Mouse (Mus musculus) neural tube, embryonic 13.5 days (tissue): ENCODE measurements around the gene Endou. TPM values are rescaled to one million over a fixed set of nuclear protein-coding genes. Genes with fewer than 3 reads are reported as not detected.

Experiments
- ATAC-seq: fragments of 200-750 bp; cut with Nextera tagmentation; 2 replicates; pipeline ENCODE4 v1.8.0; 2017; ENCODE audit warnings: low read depth, mild to moderate bottlenecking, moderate TSS enrichment, moderate library complexity
- H3K27ac ChIP-seq: fragments of 300-500 bp; sonication (generic); replicated peaks from 2 replicates; pipeline ENCODE4 v1.5.1; 2015; ENCODE audit warnings: moderate library complexity, mild to moderate bottlenecking, inconsistent platforms
- H3K27me3 ChIP-seq: fragments of 300-500 bp; sonication (generic); 2 replicates; pipeline ENCODE4 v1.6.1; 2015; ENCODE audit warnings: mild to moderate bottlenecking, inconsistent platforms
- H3K36me3 ChIP-seq: fragments of 300-500 bp; sonication (generic); 2 replicates; pipeline ENCODE4 v1.6.1; 2015; ENCODE audit warnings: mild to moderate bottlenecking, inconsistent platforms
- H3K4me1 ChIP-seq: fragments of 300-500 bp; sonication (generic); replicated peaks from 2 replicates; pipeline ENCODE4 v1.6.1; 2015; ENCODE audit warnings: inconsistent platforms
- H3K4me2 ChIP-seq: fragments of 300-500 bp; sonication (generic); 2 replicates; pipeline ENCODE4 v1.6.1; 2015; ENCODE audit warnings: inconsistent platforms, mild to moderate bottlenecking, moderate library complexity
- H3K4me3 ChIP-seq: fragments of 300-500 bp; sonication (generic); 2 replicates; pipeline ENCODE4 v1.5.1; 2015; ENCODE audit warnings: mild to moderate bottlenecking, inconsistent platforms
- H3K9ac ChIP-seq: fragments of 300-500 bp; sonication (generic); 2 replicates; pipeline ENCODE4 v1.6.1; 2015; ENCODE audit warnings: moderate library complexity, mild to moderate bottlenecking, inconsistent platforms
- H3K9me3 ChIP-seq: fragments of 300-500 bp; sonication (generic); 2 replicates; pipeline ENCODE4 v1.6.1; 2016; ENCODE audit warnings: inconsistent platforms
- WGBS: fragments of 180-500 bp; shearing (Covaris S2); methylation state at CpG from one replicate; pipeline ENCODE4 v1.1.7; 2015; 5-methylcytosine and 5-hydroxymethylcytosine counted together
- polyA plus RNA-seq: library from polyadenylated mRNA; unstranded; fragments of >200 nt; fragmentation: Nextera tagmentation; extraction: Ambion mirVana; gene quantifications from 2 replicates; pipeline ENCODE4 v1.2.1, GENCODE M21; 2015

The Endou gene
- polyA plus RNA-seq, 1 experiment from 2014 or later, result 0.29 TPM

DNA sequence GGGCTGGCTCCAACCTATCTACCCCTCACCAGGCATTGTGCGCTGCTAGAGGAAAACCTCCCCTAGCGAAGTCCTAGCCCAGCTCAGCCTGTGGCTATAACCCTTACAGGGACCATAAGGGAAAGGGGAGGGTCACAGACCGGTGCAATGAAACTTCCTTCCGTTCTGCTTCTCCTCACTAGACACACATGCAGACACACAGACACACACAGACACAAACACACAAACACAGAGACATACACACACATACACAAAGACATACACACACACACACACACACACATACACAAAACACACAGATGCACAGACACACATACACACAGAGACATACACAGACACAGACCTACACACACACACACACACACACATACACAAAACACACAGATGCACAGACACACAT, 11.5 kb upstream of the Endou start:
- H3K4me2 ChIP-seq, result no peak overlapping the region
- no peak for ATAC-seq
- H3K9ac ChIP-seq, result no peak overlapping the region
- WGBS, result 79% methylated on average over 4 of the region's 4 CpGs
- no peaks in the 10 kb centered on the region for H3K27me3 ChIP-seq
- peaks cover 25% of the 10 kb centered on the region for H3K4me1 ChIP-seq
- no peak overlapping the region for H3K4me3 ChIP-seq
- H3K9me3 ChIP-seq, result no peaks in the 10 kb centered on the region
- no peaks in the 10 kb centered on the region for H3K36me3 ChIP-seq
- no peak overlapping the region for H3K27ac ChIP-seq

DNA sequence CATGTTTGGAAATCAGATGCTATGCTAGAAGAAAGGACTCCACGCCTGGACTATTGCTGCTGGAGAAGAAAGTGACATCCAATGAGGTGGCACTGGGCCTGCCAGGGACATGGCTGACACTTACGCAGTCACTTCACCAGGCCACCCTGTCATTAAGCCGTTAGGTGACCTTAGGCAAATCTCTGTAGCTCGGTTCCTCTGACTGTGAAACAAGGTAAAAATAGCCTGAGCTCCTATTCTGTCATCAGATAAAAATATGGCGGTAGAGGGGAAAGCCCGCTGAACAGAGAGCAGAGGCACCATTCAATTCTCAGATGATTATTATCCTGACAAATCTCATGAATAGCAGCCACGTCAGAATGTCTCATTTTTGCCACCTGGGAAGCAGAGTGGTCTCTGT, 10.9 kb upstream of the Endou start:
- Histone ChIP-seq H3K9me3 (no peaks in the 10 kb centered on the region), H3K27me3 (no peaks in the 10 kb centered on the region), H3K4me3 (no peak overlapping the region), H3K36me3 (no peaks in the 10 kb centered on the region), H3K9ac (no peak overlapping the region), H3K4me2 (no peak overlapping the region), H3K27ac (no peak overlapping the region), H3K4me1 (peaks cover 25% of the 10 kb centered on the region)
- no peak for ATAC-seq
- WGBS, result 60% methylated on average over 7 of the region's 7 CpGs

DNA sequence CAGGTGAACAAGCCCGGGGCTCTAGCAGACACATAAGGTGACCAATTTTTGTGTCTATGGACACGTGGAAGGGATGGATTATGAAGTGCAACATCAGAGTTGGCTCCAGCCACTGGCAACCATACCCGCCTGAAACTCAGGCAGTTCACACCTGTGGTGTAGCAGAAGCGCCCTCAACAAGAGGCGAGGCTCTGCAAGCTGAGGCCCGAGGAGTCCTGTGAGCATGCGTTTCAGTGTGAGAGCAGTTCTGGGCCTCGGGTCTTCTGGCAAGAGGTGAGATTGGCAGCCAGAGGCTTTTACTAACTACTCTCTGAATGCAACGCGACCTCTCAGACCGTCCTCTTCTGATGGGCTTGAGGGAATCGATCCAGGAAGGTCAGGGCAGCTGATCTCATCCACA, 10.5 kb upstream of the Endou start:
- no peaks in the 10 kb centered on the region for H3K9me3 ChIP-seq
- H3K36me3 ChIP-seq, result no peaks in the 10 kb centered on the region
- ATAC-seq, result no peak
- WGBS, result 83% methylated on average over 12 of the region's 12 CpGs
- no peak overlapping the region for H3K4me3 ChIP-seq
- peaks cover 25% of the 10 kb centered on the region for H3K4me1 ChIP-seq
- H3K27me3 ChIP-seq, result no peaks in the 10 kb centered on the region
- H3K9ac ChIP-seq, result no peak overlapping the region
- H3K27ac ChIP-seq, result no peak overlapping the region
- H3K4me2 ChIP-seq, result no peak overlapping the region

DNA sequence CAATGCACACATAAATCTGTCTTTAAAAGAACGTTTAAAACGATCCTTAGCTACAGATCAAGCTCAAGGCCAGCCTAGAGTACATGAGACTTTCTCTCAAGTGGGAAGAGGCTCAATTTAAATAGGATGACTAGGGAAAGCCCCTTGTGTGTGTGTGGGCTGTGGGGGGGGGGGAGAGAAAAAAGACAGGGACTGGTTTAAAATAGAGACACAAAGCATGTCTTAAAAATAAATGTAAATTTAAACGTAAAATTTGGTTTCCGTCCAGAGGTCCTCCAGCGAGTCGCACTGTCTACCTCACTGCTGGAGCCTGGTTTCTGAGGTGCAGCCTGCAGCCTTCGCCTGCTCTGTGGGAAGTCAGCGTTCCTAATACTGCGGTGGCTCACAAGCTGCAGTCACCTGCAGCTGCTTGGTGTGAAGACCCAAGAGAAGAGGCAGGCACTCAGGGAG, 9.2 kb upstream of the Endou start:
- no peak overlapping the region for H3K4me3 ChIP-seq
- ATAC-seq, result no peak
- H3K36me3 ChIP-seq, result no peaks in the 10 kb centered on the region
- H3K27ac ChIP-seq, result no peak overlapping the region
- no peak overlapping the region for H3K4me2 ChIP-seq
- no peaks in the 10 kb centered on the region for H3K9me3 ChIP-seq
- H3K4me1 ChIP-seq, result peaks cover 19% of the 10 kb centered on the region
- H3K9ac ChIP-seq, result no peak overlapping the region
- WGBS, result 85% methylated on average over 9 of the region's 9 CpGs
- no peaks in the 10 kb centered on the region for H3K27me3 ChIP-seq

DNA sequence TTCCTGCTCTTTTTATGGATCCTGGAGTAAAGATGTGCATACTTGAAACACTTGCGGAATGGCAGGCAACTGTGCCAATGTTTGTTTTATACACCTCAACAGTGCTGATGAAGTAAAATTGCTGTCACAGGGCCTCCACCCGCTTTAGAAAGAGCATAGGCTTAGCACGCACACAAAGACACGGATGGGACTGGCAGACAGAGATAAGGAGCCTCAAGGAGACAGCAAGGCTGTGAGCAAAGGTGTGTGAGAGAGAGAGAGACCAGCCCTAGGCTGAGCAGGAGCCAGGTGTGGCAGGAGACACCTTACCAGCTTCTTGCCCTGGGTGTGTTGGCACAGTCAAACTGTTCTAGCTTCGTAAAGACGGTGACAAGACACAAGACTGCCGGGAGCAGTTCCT, 7.8 kb upstream of the Endou start:
- peaks cover 8% of the 10 kb centered on the region; the same call in 1 of the 2 replicates for H3K4me1 ChIP-seq
- H3K27me3 ChIP-seq, result no peaks in the 10 kb centered on the region
- no peak overlapping the region for H3K4me2 ChIP-seq
- no peak overlapping the region for H3K4me3 ChIP-seq
- H3K9me3 ChIP-seq, result no peaks in the 10 kb centered on the region
- no peak overlapping the region for H3K27ac ChIP-seq
- 93% methylated on average over 7 of the region's 7 CpGs for WGBS
- ATAC-seq, result no peak
- no peaks in the 10 kb centered on the region for H3K36me3 ChIP-seq
- H3K9ac ChIP-seq, result no peak overlapping the region

DNA sequence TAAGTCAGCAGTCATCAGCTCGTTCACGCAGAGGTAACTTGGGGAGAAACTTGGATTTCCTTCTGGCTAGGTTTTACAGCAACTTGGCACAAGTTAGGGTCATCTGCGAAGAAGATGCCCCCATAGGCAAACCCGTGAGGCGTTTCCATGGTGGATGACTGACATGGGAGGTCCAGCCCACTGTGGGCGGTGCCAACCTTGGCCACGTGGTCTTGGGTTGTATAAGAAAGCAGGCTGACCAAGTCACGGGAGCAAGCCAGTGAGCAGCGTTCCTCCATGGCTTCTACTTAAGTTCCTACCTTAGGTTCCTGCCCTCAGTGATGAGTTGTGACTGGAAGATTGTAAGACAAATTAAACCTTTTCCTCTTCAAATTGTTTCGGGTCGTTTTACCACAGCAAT, 849 bp upstream of the Endou start:
- Histone ChIP-seq H3K36me3 (no peaks in the 10 kb centered on the region), H3K27me3 (no peaks in the 10 kb centered on the region), H3K9me3 (no peaks in the 10 kb centered on the region), H3K27ac (no peak overlapping the region), H3K4me2 (no peak overlapping the region), H3K4me1 (no peaks in the 10 kb centered on the region), H3K4me3 (no peak overlapping the region), H3K9ac (no peak overlapping the region)
- no peak for ATAC-seq
- WGBS, result 91% methylated on average over 11 of the region's 11 CpGs

DNA sequence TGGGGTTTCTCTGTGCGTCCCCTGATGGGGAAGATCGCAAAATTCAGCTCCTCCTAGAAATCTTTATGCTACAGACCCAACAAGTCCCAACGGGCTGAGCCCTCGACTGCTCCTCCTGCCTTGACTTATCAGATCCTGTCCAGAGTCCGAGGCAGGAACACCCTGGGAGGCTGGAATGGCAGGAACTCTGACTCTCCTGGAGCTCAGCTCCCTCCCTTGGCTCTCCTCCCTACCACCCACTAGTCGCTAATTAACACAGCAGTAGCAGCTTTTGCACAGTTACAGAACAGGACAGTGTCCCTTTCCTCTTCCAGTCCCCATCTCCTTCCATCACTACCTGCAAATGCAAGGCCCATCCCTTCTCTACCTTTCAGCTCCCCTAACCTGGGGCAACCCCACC, 774 bp downstream of the Endou start:
- no peak overlapping the region for H3K9ac ChIP-seq
- no peak overlapping the region for H3K4me2 ChIP-seq
- H3K4me1 ChIP-seq, result no peaks in the 10 kb centered on the region
- ATAC-seq, result no peak
- H3K27me3 ChIP-seq, result no peaks in the 10 kb centered on the region
- no peaks in the 10 kb centered on the region for H3K9me3 ChIP-seq
- H3K27ac ChIP-seq, result no peak overlapping the region
- H3K4me3 ChIP-seq, result no peak overlapping the region
- no peaks in the 10 kb centered on the region for H3K36me3 ChIP-seq
- 56% methylated on average over 6 of the region's 6 CpGs for WGBS

DNA sequence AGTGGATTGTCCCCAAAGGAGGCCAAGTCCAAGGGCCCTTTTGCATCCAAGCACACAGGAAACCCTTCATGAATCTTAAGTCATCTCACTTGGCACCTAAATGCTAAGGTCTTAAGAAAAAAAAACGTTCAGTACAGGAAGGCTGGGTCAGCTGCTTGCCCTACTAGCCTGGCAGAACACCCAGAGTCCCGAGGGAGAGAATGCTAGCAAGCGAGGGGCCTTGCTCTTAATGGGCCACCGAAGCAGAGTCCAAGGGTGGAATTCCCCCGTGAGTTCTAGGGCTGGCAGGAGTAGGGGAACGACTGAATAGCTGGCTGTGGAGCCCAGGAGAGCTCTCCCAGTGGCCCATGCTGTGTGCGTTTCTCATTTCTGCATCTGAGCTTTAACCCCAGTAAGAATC, 2.3 kb downstream of the Endou start:
- 57% methylated on average over 7 of the region's 7 CpGs for WGBS

DNA sequence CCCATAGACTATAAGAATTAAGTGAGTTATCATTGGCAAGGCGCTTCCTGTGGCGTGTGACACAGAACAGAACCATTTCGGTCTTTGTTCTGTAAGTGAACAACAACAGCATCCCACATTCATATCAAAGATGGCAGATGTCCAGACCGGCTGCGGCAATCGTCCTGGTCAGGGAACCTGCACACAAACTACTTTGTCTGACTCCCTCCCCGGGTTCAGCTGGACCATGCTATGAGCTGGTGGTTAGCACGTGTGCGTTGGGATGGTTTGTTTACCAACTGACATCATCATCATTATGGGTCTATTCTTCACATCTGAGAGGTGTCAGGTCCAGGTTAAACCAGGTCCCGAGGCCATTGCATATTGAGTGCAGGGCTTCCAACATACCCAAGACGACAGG, 2.7 kb downstream of the Endou start:
- H3K4me3 ChIP-seq, result no peak overlapping the region
- H3K9ac ChIP-seq, result no peak overlapping the region
- H3K4me2 ChIP-seq, result no peak overlapping the region
- H3K27me3 ChIP-seq, result no peaks in the 10 kb centered on the region
- H3K27ac ChIP-seq, result no peak overlapping the region
- no peaks in the 10 kb centered on the region for H3K9me3 ChIP-seq
- no peaks in the 10 kb centered on the region for H3K4me1 ChIP-seq
- no peak for ATAC-seq
- WGBS, result 90% methylated on average over 11 of the region's 11 CpGs
- no peaks in the 10 kb centered on the region for H3K36me3 ChIP-seq

More for the DNA sequence above, 2.3 kb downstream of the Endou start:
- no peak overlapping the region for H3K4me2 ChIP-seq
- no peaks in the 10 kb centered on the region for H3K36me3 ChIP-seq
- no peak overlapping the region for H3K27ac ChIP-seq
- no peaks in the 10 kb centered on the region for H3K4me1 ChIP-seq
- no peaks in the 10 kb centered on the region for H3K9me3 ChIP-seq
- H3K9ac ChIP-seq, result no peak overlapping the region
- ATAC-seq, result no peak
- no peaks in the 10 kb centered on the region for H3K27me3 ChIP-seq
- H3K4me3 ChIP-seq, result no peak overlapping the region

DNA sequence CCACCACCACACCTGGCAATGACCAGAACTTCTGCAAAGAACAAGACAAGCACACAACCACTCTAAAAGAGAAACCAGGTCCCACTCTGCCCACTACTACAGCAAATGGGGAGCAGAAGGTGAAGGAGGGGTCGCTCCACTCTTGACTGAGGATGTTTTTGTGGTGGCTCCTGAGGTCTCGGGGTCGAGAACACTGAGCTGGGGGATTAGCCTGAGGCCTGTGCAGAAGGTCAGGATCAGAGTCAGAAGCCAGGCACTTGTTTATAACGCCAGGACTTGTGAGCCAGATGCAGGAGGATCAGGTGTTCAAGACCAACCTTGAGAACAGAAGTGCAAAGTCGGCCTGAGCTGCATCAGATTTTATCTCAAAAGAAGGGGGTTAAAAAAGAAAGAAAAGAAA, 3.6 kb downstream of the Endou start:
- Histone ChIP-seq H3K9ac (no peak overlapping the region), H3K27ac (no peak overlapping the region), H3K4me1 (no peaks in the 10 kb centered on the region), H3K4me2 (no peak overlapping the region), H3K9me3 (no peaks in the 10 kb centered on the region), H3K4me3 (no peak overlapping the region), H3K27me3 (no peaks in the 10 kb centered on the region), H3K36me3 (no peaks in the 10 kb centered on the region)
- 85% methylated on average over 5 of the region's 5 CpGs for WGBS
- no peak for ATAC-seq

DNA sequence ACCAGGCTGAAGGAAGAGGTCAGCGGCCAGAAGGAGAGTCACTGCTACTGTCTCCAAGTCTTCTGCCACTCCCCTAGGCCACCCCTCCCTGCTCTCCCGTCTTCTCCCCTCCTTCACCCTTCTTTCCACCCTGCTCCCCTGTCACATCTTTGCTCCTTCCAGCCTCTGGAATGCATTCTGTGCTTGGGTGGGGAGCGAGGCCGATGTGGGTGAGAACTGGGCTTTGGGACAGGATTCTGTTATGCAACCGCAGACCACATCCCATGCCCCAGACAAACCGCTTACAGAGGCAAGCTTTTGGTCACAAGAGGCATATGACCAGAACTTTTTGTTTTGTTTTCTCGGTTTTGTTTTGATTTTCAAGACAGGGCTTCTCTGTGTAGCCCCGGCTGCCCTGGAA, 4.1 kb downstream of the Endou start:
- no peak overlapping the region for H3K9ac ChIP-seq
- H3K27ac ChIP-seq, result no peak overlapping the region
- WGBS, result 77% methylated on average over 8 of the region's 8 CpGs
- no peaks in the 10 kb centered on the region for H3K27me3 ChIP-seq
- H3K36me3 ChIP-seq, result no peaks in the 10 kb centered on the region
- H3K4me1 ChIP-seq, result no peaks in the 10 kb centered on the region
- no peaks in the 10 kb centered on the region for H3K9me3 ChIP-seq
- no peak overlapping the region for H3K4me3 ChIP-seq
- no peak for ATAC-seq
- H3K4me2 ChIP-seq, result no peak overlapping the region

DNA sequence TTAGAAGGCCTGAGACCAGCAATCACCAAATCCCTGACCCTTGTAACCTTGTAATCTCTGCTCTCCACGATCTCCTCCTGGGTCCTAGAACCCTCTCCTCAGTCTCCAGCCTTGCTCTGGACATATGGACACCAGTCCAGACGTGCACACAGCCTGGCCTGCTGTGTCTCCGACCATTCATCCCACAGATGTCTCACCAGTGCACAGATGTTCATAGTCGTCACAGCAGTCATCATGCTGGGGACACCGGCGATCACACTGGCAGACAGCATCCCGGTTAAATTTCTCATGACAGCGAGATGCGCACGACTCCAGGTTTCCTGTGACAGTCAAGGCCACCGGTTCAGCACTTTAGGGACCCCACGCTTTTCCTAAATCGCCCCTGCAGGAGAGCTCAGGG, 4.8 kb downstream of the Endou start:
- H3K9ac ChIP-seq, result no peak overlapping the region
- H3K36me3 ChIP-seq, result no peaks in the 10 kb centered on the region
- H3K4me2 ChIP-seq, result no peak overlapping the region
- no peaks in the 10 kb centered on the region for H3K9me3 ChIP-seq
- peaks cover 4% of the 10 kb centered on the region; the same call in 1 of the 2 replicates for H3K4me1 ChIP-seq
- H3K27ac ChIP-seq, result no peak overlapping the region
- H3K27me3 ChIP-seq, result no peaks in the 10 kb centered on the region
- WGBS, result 74% methylated on average over 13 of the region's 13 CpGs
- ATAC-seq, result no peak
- H3K4me3 ChIP-seq, result no peak overlapping the region

DNA sequence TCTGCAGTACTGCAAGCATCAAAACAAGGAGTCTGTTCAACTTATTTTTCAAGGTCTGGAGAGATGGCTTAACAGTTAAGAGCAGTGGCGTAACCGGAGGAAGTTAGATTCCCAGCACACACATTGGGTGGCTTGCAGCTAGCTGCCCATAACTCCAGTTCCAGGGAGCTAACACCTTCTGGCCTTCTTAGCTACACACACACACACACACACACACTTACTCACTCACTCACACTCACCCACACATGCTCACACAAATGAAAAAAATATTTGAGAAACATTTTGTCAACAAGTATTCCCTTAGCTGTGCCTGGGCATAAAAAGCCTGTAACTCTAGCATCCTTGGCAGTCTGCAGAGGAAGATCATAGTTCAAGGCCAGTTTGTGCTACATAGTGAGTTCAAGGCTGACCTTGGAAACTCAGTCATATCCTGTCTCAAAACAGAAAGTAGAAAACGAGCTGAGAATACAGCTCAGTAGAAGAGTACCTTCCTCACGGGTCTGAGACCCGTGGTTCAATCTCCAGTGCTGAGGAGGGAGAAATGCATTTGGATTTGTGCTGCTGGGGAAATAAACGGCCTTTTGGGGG, 5.8 kb downstream of the Endou start:
- Histone ChIP-seq H3K4me1 (peaks cover 9% of the 10 kb centered on the region; the same call in 1 of the 2 replicates), H3K9me3 (no peaks in the 10 kb centered on the region), H3K27ac (no peak overlapping the region), H3K4me2 (no peak overlapping the region), H3K9ac (no peak overlapping the region), H3K4me3 (no peak overlapping the region), H3K27me3 (no peaks in the 10 kb centered on the region), H3K36me3 (no peaks in the 10 kb centered on the region)
- WGBS, result 80% methylated on average over 6 of the region's 6 CpGs
- no peak for ATAC-seq
